Mouse (Mus musculus) retina, postnatal 7 days (tissue): Measurements from ENCODE around the gene Tmem40.
A peak's percentile ranks its signal among the peaks of the same experiment; 100 is the strongest.

Experiments
- DNase-seq: peaks from one replicate; pipeline ENCODE4 v3.0.0-alpha.2; 2012; ENCODE audit warnings: low read depth, low spot score

Tmem40 gene

DNA sequence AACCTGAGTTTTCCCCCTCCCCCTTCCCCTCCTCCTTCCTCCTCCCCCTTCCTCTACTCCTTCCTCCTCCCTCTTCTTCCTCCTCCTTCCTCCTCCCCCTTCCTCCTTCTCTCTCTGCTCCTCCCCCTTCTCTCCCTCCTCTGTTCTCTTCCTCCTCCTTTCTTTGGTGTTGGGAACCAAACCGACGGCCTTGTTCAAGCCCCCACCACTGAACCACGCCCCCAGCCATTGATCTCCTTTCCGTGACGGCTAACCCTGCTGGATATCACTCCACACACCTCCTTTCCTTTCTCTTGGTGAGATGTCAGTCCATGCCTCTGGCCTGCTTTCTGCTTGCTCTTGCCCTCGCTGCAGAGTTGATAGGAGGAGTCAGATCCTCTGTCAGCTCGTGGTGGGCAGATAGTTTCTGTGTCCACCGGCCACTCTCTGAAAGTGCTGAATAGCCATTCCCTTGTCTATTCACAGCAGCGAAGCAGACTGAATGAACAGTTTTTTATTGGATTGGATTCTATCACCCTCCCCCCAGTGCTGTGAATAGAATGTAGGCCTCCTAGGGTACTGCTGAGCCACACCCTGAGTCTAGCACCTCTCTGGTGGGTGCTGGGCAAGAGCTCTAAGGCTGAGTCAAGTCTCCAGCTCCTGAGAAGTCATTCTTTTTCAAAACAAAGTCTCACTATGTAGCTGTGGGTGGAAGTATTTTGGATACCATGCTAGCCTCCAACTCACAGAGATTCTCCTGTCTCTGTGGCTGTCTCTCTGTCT is at the start of gene Tmem40:
Tmem40 (minus strand) TSS at position 416 of the 762 bp plus-strand sequence.
- DNase-seq: no peak

DNA sequence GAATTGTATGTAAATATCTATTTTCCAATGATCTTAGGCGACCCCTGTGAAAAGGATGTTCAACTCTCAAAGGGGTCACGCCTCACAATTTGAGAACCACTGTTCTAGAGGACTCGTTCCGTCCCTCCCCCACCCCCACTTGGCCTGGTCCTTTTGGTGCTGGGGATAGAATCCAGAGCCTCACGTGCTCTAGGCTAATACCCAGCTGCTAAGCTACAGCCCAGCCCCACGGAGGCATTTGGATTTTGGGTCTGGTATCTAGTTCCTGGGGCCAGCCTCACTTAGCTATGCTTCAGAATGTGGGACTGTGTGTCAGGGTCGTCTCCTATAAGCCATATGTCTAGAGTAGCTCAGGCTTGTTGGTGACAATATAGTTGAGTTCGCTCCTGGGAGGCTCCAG is 49.4 kb upstream of the Tmem40 start:
- no peak for DNase-seq

GRCm38 (mm10) chr6:115808488-115809231 is 46.5 kb upstream of the Tmem40 start, which contains the start of gene Rpl32:
Gene Rpl32 (minus strand): TSS chr6:115808747.
- DNase-seq: peak; percentile 88

DNA sequence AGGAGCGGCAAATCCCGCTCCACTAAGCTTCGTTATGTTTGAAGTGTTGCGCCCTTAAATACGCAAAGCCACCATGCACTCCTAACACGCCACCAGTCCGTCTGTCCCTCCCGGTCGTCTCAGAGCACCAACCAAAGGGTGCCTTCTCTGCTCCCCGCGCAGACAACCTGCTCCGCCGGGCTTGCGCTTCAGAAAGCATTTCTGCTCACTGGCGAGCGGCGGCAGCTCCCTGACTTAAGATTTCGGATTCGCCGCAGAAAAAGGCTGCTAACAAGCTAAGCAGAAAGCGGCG is 45.9 kb upstream of the Tmem40 start:
- peak; percentile 16 for DNase-seq

DNA sequence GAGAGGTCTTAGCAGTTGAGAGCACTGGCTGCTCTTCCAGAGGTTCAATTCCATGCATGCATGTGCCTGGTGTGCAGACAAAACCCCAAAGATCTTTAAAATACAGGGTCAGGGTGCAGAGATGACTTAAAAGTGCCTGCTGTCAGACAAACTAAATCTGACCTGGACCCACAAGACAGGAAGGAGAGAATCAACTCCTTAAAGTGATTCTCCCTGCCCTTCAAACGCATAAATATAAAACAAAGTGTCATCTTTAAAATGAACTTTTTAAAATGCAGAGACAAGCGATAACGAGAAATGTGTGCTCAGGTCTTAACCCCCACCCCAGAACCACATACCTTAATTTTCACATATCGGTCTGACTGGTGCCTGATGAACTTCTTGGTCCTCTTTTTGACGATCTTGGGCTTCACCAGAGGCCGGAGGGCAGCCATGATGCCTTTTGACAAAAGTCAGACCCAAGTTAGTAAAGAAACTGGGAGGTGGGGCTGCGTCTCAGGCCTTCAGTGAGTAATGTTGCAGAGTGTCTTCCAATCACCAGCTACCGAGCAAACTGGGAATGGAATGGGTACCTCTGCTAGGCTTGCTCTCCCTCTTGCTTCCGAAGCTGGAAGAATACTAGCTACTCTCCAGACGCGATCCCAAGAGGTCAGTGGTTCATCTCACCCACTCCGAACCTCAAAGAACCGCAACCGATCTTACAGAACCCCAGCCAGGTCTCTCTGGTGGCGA is 45.4 kb upstream of the Tmem40 start:
- no peak for DNase-seq

DNA sequence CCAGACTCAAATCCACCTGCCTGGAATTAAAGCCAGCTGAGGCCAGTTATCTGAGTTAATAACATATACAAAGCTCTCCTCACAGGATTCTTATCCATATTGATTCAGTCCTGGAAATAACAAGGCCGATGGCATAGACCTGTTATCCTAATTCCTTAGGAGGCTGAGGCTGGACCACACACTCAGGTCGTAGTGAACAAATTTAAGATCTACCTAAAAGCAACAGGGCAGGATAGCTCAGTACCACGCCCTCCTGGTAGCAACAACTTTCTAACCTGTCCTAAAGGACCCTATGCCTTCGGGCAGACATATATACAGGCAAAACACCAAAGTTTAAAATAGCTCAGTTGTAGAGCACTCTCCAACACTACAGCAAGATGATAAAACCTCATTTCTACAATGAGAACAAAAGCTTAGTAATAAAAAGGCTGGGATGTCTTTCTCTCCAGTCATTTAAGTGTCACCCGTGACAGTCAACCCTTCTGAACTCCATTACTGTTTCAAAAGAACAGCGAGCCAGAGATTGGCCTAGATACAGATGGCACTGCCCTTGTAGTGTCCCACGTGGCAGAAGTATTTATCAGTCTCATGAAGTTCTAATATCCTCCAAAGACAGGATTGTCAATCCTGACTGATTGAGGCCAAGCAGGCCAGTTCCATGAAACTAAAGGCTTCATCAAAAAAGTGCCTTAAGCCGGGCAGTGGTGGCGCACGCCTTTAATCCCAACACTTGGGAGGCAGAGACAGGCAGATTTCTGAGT is 42.4 kb upstream of the Tmem40 start:
- no peak for DNase-seq

- DNase-seq: peak; percentile 34
These were observed 41.6 kb upstream of the Tmem40 start for GRCm38 (mm10) chr6:115803541-115804382.

DNA sequence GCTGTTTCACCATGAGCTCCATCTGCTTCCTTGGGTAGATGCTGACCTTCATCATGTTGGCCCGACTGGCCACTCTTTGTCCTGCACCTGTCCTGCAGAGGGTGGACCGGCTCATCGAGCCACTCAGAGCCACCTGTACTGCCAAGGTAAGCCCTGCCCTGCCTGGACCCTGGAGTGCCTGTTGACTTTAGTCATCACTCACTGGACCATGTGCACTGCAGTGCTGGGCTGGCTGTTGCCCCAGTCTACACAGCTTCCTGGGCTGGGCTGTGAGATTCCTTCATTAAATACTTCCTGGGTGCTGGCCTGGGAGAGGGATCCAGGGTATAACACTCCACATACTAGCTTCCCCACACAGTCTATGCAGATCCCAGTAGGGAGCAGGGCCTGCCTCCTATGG is 39.6 kb upstream of the Tmem40 start:
- no peak for DNase-seq

- no peak for DNase-seq
These were observed 30.5 kb upstream of the Tmem40 start for GRCm38 (mm10) chr6:115792691-115793215.

- no peak for DNase-seq
These were observed 29.9 kb upstream of the Tmem40 start for GRCm38 (mm10) chr6:115791842-115792686.

GRCm38 (mm10) chr6:115791016-115791415 is 28.8 kb upstream of the Tmem40 start:
- DNase-seq: no peak

- no peak for DNase-seq
These were observed 20.6 kb upstream of the Tmem40 start for GRCm38 (mm10) chr6:115782781-115783180.

DNA sequence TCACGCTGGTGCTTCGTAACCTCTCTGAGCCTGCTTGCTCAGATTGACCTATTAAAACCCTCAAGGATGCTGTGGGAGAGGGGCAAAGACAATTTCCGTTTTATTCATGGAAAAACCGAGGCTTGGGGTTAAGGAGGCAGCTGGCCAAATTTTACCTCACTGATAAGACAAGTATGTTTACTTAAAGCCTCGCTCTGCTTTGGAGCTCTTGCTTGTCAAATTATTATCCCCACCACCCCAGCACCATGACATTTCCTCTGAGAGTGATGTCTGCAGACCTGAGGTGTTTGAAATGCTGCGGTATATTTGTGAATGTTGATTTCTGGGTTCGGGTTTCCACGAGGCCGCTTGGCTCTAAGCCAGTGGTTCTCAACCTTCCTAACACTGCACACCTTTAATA is 14.2 kb upstream of the Tmem40 start:
- DNase-seq: no peak

- no peak for DNase-seq
These were observed 13.6 kb upstream of the Tmem40 start for GRCm38 (mm10) chr6:115775838-115776237.

- peak; percentile 45 for DNase-seq
These were observed 12.3 kb upstream of the Tmem40 start, which contains the start of gene Cand2 for GRCm38 (mm10) chr6:115774501-115774921. Gene Cand2 (plus strand): TSS chr6:115774538.

- no peak for DNase-seq
These were observed 11.8 kb upstream of the Tmem40 start for GRCm38 (mm10) chr6:115773966-115774413.

GRCm38 (mm10) chr6:115772604-115773003 is 10.4 kb upstream of the Tmem40 start:
- no peak for DNase-seq

DNA sequence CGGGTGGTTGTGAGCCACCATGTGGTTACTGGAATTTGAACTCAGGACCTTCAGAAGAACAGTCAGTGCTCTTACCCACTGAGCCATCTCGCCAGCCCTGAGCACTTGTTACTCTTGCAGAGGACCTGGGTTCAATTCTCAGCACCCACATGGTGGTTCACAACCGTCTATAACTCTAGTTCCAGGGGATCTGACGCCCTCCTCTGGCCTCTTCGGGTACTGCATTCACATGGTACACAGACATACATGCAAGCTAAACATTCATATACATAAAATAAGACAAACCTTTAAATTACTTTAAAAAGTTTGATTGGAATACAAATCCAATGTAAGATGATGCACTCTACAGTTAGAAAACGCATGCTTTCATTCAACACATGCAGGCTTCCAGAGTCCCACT is 10.0 kb upstream of the Tmem40 start:
- no peak for DNase-seq

GRCm38 (mm10) chr6:115770852-115771251 is 8.6 kb upstream of the Tmem40 start:
- no peak for DNase-seq
